Mouse (Mus musculus) ES-Bruce4 (cell line): ENCODE results near the gene Tcirg1.

Experiments
- CTCF ChIP-seq: IDR thresholded peaks from one replicate; pipeline ENCODE4 v1.8.1; 2011; ENCODE audit warnings: low read depth, low read length
- EP300 ChIP-seq: IDR thresholded peaks from 2 replicates; pipeline ENCODE4 v1.6.1; 2011; ENCODE audit warnings: low read depth, low read length; ENCODE audit not compliant: insufficient read depth
- POLR2A ChIP-seq: IDR thresholded peaks from one replicate; pipeline ENCODE4 v1.8.1; 2011; ENCODE audit warnings: low read length; ENCODE audit not compliant: insufficient read depth

- TF ChIP-seq POLR2A, result no peak
- TF ChIP-seq CTCF, result no peak
- no peak for TF ChIP-seq EP300
These were observed 41.6 kb upstream of the Tcirg1 start for GRCm38 (mm10) chr19:3948546-3948945.
